Comparison of ENCODE assay signal across 8 mouse cellular contexts in genomic region chr2:165473003-165473402, GRCm38 (mm10). TPM values are rescaled to one million over a fixed set of nuclear protein-coding genes. Genes with fewer than 3 reads are reported as not detected.
DNase-seq lines count a peak whose midpoint lies in the region; ATAC-seq and TF ChIP-seq lines count a peak whose summit lies in the region.

Gene Slc13a3, minus strand, starts transcription at chr2:165473230.

- H3K4me1 ChIP-seq in heart, embryonic 14.5 days (ENCODE audit: control insufficient read depth in 2 of 2, insufficient read depth in 2 of 2, low read length in 2 of 2) = peaks cover 2 to 3% of the 10 kb centered on the region in 2 experiments; a peak in 1 of 4 replicates
- H3K4me1 ChIP-seq in embryonic facial prominence, embryonic 11.5 days (ENCODE audit: control insufficient read depth, insufficient read depth, low read length) = no peaks in the 10 kb centered on the region
- no peaks in the 10 kb centered on the region for H3K4me1 ChIP-seq in intestine, postnatal 0 days (replicated peaks; ENCODE audit: control insufficient read depth, insufficient read depth, low read length)
- H3K4me1 ChIP-seq in liver, embryonic 11.5 days (replicated peaks; ENCODE audit: control insufficient read depth, insufficient read depth, low read length) = no peaks in the 10 kb centered on the region
- H3K4me1 ChIP-seq in stomach, embryonic 15.5 days = no peaks in the 10 kb centered on the region

- no peaks in the 10 kb centered on the region for H3K9me3 ChIP-seq in heart, embryonic 14.5 days (ENCODE audit: control insufficient read depth, low read length)
- H3K9me3 ChIP-seq in embryonic facial prominence, embryonic 11.5 days (replicated peaks; ENCODE audit: control insufficient read depth, low read length) = no peaks in the 10 kb centered on the region
- no peaks in the 10 kb centered on the region for H3K9me3 ChIP-seq in intestine, postnatal 0 days (ENCODE audit: control insufficient read depth)
- H3K9me3 ChIP-seq in liver, embryonic 11.5 days (ENCODE audit: control insufficient read depth, low read length) = no peaks in the 10 kb centered on the region
- no peaks in the 10 kb centered on the region for H3K9me3 ChIP-seq in stomach, embryonic 15.5 days

- WGBS in heart, embryonic 14.5 days = 2% methylated on average over 32 of the region's 35 CpGs
- WGBS in embryonic facial prominence, embryonic 11.5 days = 3% methylated on average over 34 of the region's 35 CpGs
- 3% methylated on average over 34 of the region's 35 CpGs for WGBS in intestine, postnatal 0 days
- 3% methylated on average over 35 of the region's 35 CpGs for WGBS in liver, embryonic 11.5 days
- 4% methylated on average over 35 of the region's 35 CpGs for WGBS in stomach, embryonic 15.5 days

- H3K27me3 ChIP-seq in heart, embryonic 14.5 days (ENCODE audit: control insufficient read depth, insufficient read depth, low read length) = peaks cover 44% of the 10 kb centered on the region
- peaks cover 10% of the 10 kb centered on the region for H3K27me3 ChIP-seq in embryonic facial prominence, embryonic 11.5 days (ENCODE audit: control insufficient read depth, insufficient read depth, low read length)
- H3K27me3 ChIP-seq in intestine, postnatal 0 days (replicated peaks; ENCODE audit: control insufficient read depth, insufficient read depth, low read length) = peaks cover 16% of the 10 kb centered on the region
- H3K27me3 ChIP-seq in liver, embryonic 11.5 days (replicated peaks; ENCODE audit: control insufficient read depth, insufficient read depth, low read length) = peaks cover 23% of the 10 kb centered on the region
- peaks cover 31% of the 10 kb centered on the region; the same call in 1 of the 2 replicates for H3K27me3 ChIP-seq in stomach, embryonic 15.5 days (replicated peaks)

- peak within 1 kb of the TSS in 1 of 2 experiments; percentile 14; a peak in 3 of 4 replicates for H3K4me3 ChIP-seq in heart, embryonic 14.5 days (ENCODE audit: control insufficient read depth in 1 of 2, insufficient read depth in 1 of 2, low read depth in 1 of 2, low read length in 2 of 2)
- no peak within 1 kb of the TSS for H3K4me3 ChIP-seq in embryonic facial prominence, embryonic 11.5 days (ENCODE audit: low read depth, low read length)
- peak within 1 kb of the TSS; percentile 9; the same call in 1 of the 2 replicates for H3K4me3 ChIP-seq in intestine, postnatal 0 days (ENCODE audit: low read depth, low read length)
- H3K4me3 ChIP-seq in liver, embryonic 11.5 days (ENCODE audit: low read depth, low read length) = peak within 1 kb of the TSS; percentile 25
- H3K4me3 ChIP-seq in stomach, embryonic 15.5 days (replicated peaks) = peak within 1 kb of the TSS; percentile 10; the same call in 1 of the 2 replicates

- H3K9ac ChIP-seq in heart, embryonic 14.5 days (ENCODE audit: low read length) = no peak within 1 kb of the TSS
- no peak within 1 kb of the TSS for H3K9ac ChIP-seq in embryonic facial prominence, embryonic 11.5 days (replicated peaks; ENCODE audit: low read length)
- no peak within 1 kb of the TSS for H3K9ac ChIP-seq in intestine, postnatal 0 days (ENCODE audit: low read depth, low read length)
- H3K9ac ChIP-seq in liver, embryonic 11.5 days (ENCODE audit: low read depth, low read length) = no peak within 1 kb of the TSS
- no peak within 1 kb of the TSS for H3K9ac ChIP-seq in stomach, embryonic 15.5 days

- H3K36me3 ChIP-seq in heart, embryonic 14.5 days (ENCODE audit: control insufficient read depth, insufficient read depth, low read length) = no peaks in the 10 kb centered on the region
- H3K36me3 ChIP-seq in embryonic facial prominence, embryonic 11.5 days (replicated peaks; ENCODE audit: control insufficient read depth, insufficient read depth, low read depth, low read length) = no peaks in the 10 kb centered on the region
- H3K36me3 ChIP-seq in intestine, postnatal 0 days (ENCODE audit: control insufficient read depth, insufficient read depth) = no peaks in the 10 kb centered on the region
- H3K36me3 ChIP-seq in liver, embryonic 11.5 days (ENCODE audit: control insufficient read depth, insufficient read depth, low read length) = no peaks in the 10 kb centered on the region
- H3K36me3 ChIP-seq in stomach, embryonic 15.5 days = no peaks in the 10 kb centered on the region

- DNase-seq in heart, postnatal 10 days = no peak
- DNase-seq in embryonic facial prominence, embryonic 11.5 days (ENCODE audit: low spot score) = peak; percentile 39
- DNase-seq in liver, embryonic 11.5 days (ENCODE audit: low spot score) = peak; percentile 44
- DNase-seq in right cerebral cortex, adult 18-20 months = no peak

- H3K4me2 ChIP-seq in heart, embryonic 14.5 days (ENCODE audit: low read length) = peak within 1 kb of the TSS; percentile 53
- H3K4me2 ChIP-seq in embryonic facial prominence, embryonic 11.5 days (ENCODE audit: low read depth, low read length) = peak within 1 kb of the TSS; percentile 19
- peak within 1 kb of the TSS; percentile 35 for H3K4me2 ChIP-seq in intestine, postnatal 0 days (replicated peaks; ENCODE audit: low read depth)
- peak within 1 kb of the TSS; percentile 48 for H3K4me2 ChIP-seq in liver, embryonic 11.5 days
- H3K4me2 ChIP-seq in stomach, embryonic 15.5 days = peak within 1 kb of the TSS; percentile 44

- no peak for ATAC-seq in heart, embryonic 14.5 days (ENCODE audit: insufficient number of reproducible peaks, insufficient read depth, low FRiP score, low read depth)
- ATAC-seq in embryonic facial prominence, embryonic 11.5 days (replicated peaks; ENCODE audit: insufficient number of reproducible peaks, low FRiP score, low TSS enrichment, low read depth) = no peak
- ATAC-seq in intestine, postnatal 0 days = no peak
- no peak for ATAC-seq in liver, embryonic 11.5 days (replicated peaks; ENCODE audit: low FRiP score)
- ATAC-seq in stomach, embryonic 15.5 days (ENCODE audit: insufficient read depth, low FRiP score, low read depth) = 0 out of 2 replicates have a peak, but pooled peaks have one; percentile 26
- ATAC-seq in erythroid progenitor cell, adult 5-6 weeks (replicated peaks; ENCODE audit: low FRiP score, poor library complexity, severe bottlenecking) = no peak

- intact Hi-C loops in heart, postnatal 10 days (cut with DNase I) = no loop called here

- no peak within 1 kb of the TSS for H3K27ac ChIP-seq in heart, embryonic 14.5 days (replicated peaks in 1 of 2; ENCODE audit: control insufficient read depth in 1 of 2, insufficient read depth in 1 of 2, low read depth in 2 of 2, low read length in 2 of 2)
- no peak within 1 kb of the TSS for H3K27ac ChIP-seq in embryonic facial prominence, embryonic 11.5 days (replicated peaks; ENCODE audit: low read depth, low read length)
- no peak within 1 kb of the TSS for H3K27ac ChIP-seq in intestine, postnatal 0 days (ENCODE audit: low read depth, low read length)
- H3K27ac ChIP-seq in liver, embryonic 11.5 days (ENCODE audit: low read depth, low read length) = no peak within 1 kb of the TSS
- no peak within 1 kb of the TSS for H3K27ac ChIP-seq in stomach, embryonic 15.5 days

- TF ChIP-seq CTCF in intestine, postnatal 0 days (IDR thresholded peaks at IDR 0.05; ENCODE audit: low read depth) = peak; percentile 18; the same call in 1 of the 2 replicates

RNA-seq across cellular contexts. Expression of gene Slc13a3, which starts in this region (rescaled TPM):
- polyA plus RNA-seq in heart, embryonic 14.5 days (2014; fragmentation: Nextera tagmentation; extraction: Ambion mirVana) = 0.11 and 0.26 TPM in 2 replicates
- total RNA-seq in heart, postnatal 10 days (2021) = 1 to 10 TPM in 1 of 2 experiments, under 1 TPM in 1; 0.10 to 1.1 TPM
- polyA plus RNA-seq in embryonic facial prominence, embryonic 11.5 days (2014; fragmentation: Nextera tagmentation; extraction: Ambion mirVana) = 0.27 and 0.43 TPM in 2 replicates
- 0.10 TPM in 1 of 2 replicates, not detected in the other for polyA plus RNA-seq in intestine, postnatal 0 days (2015; fragmentation: Nextera tagmentation; extraction: Ambion mirVana)
- polyA plus RNA-seq in liver, embryonic 11.5 days (2014; fragmentation: Nextera tagmentation; extraction: Ambion mirVana) = 2.9 and 4.0 TPM in 2 replicates
- polyA plus RNA-seq in stomach, embryonic 15.5 days (2015; fragmentation: Nextera tagmentation; extraction: Ambion mirVana) = 0.89 and 1.0 TPM in 2 replicates
- not detected in 2 replicates for total RNA-seq in erythroid progenitor cell, adult 5-6 weeks (2015; ENCODE audit: low replicate concordance)
- 0.13 and 0.91 TPM in 2 replicates for total RNA-seq in erythroid progenitor cell, adult 5-6 weeks (2017; ENCODE audit: low replicate concordance)

Comparison
In these comparisons a context has a peak if more than half of its experiments do, and no peak if none do; other contexts are left out.
1. Peak in DNase-seq and H3K4me2 ChIP-seq in embryonic facial prominence, embryonic 11.5 days; RNA of the gene not detected or under 1 TPM.